Mouse (Mus musculus): ENCODE results near the gene Gabpb2. TPM values are rescaled to one million over a fixed set of nuclear protein-coding genes. Genes with fewer than 3 reads are reported as not detected.

Gabpb2 gene
- polyA plus RNA-seq, 1 experiment from 2014 or later, result 7.9 TPM

DNA sequence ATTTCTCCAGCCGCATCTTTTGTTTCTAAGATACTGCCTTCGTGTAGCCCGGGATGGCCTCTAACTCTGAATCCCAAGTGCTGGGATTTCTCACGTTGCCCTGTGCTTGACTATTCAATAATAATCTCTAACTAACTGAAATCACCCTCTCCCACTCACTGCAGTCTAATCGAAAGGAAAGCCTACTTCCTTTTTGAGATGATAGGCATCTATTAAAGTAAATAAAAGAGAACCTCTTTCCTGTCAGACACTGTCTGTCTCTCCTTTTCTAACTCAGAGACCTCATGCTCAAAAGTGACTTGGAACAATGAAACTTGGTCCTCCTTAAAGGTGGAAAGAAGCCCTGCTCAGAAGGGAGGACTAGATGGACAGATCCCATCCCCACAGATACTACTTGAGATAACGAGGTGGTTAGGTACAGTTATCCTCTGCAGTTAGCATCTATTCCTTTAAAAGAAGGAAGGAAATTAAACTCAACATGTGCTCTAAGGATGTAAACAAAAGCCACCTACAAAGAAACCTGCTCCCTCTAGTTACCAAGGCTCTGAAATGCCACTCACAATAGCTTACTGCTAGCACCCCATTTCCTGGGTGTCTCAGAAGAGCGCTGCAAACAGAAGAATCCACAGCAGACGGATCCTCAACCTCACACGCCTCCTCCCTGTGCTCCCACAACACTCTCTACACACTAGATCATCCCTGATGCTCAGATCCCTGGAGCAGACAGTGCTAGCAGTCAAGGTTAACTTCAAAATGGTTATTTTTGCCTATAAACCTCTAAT, 32.7 kb downstream of the Gabpb2 start:
- H3K4me1 ChIP-seq (ENCODE audit: control insufficient read depth in 2 of 2, insufficient read depth in 2 of 2, low read length in 2 of 2), result no peaks in the 10 kb centered on the region
- peaks cover 62% of the 10 kb centered on the region for H3K36me3 ChIP-seq (ENCODE audit: control insufficient read depth, insufficient read depth, low read length)
- H3K4me2 ChIP-seq (ENCODE audit: low read length), result no peak overlapping the region
- no peak overlapping the region for H3K27ac ChIP-seq (replicated peaks in 1 of 2; ENCODE audit: control insufficient read depth in 1 of 2, insufficient read depth in 1 of 2, low read depth in 2 of 2, low read length in 2 of 2)
- no peak for ATAC-seq (ENCODE audit: insufficient number of reproducible peaks, insufficient read depth, low FRiP score, low read depth)
- no peak overlapping the region for H3K4me3 ChIP-seq (ENCODE audit: control insufficient read depth in 1 of 2, insufficient read depth in 1 of 2, low read depth in 1 of 2, low read length in 2 of 2)
- no peaks in the 10 kb centered on the region for H3K9me3 ChIP-seq (ENCODE audit: control insufficient read depth, low read length)
- H3K27me3 ChIP-seq (ENCODE audit: control insufficient read depth, insufficient read depth, low read length), result no peaks in the 10 kb centered on the region
- 88% methylated on average over 9 of the region's 9 CpGs for WGBS
- H3K9ac ChIP-seq (ENCODE audit: low read length), result no peak overlapping the region

DNA sequence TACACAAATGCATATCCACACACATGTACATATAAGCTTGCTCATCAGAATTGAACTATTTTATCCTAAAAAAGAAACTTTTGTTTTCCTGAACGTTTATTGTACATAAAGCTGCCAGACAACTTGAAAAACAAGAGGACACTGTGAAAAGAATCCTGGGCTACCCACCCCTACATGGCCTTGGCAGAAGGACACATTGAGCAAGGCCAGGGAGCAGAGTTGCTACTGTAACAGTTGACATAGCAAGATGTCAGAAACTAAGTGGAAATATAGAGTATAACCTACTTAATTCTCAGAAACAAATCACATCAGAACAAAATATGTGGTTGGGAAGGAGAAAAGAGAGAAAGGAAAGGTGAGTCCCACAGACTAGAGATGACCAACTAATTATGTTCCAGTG, 35.9 kb downstream of the Gabpb2 start:
- Histone ChIP-seq H3K36me3 (ENCODE audit: control insufficient read depth, insufficient read depth, low read length) (peaks cover 31% of the 10 kb centered on the region), H3K4me2 (ENCODE audit: low read length) (no peak overlapping the region), H3K9me3 (ENCODE audit: control insufficient read depth, low read length) (no peaks in the 10 kb centered on the region), H3K4me1 (ENCODE audit: control insufficient read depth in 2 of 2, insufficient read depth in 2 of 2, low read length in 2 of 2) (no peaks in the 10 kb centered on the region), H3K27me3 (ENCODE audit: control insufficient read depth, insufficient read depth, low read length) (no peaks in the 10 kb centered on the region), H3K4me3 (ENCODE audit: control insufficient read depth in 1 of 2, insufficient read depth in 1 of 2, low read depth in 1 of 2, low read length in 2 of 2) (no peak overlapping the region), H3K27ac (replicated peaks in 1 of 2; ENCODE audit: control insufficient read depth in 1 of 2, insufficient read depth in 1 of 2, low read depth in 2 of 2, low read length in 2 of 2) (no peak overlapping the region), H3K9ac (ENCODE audit: low read length) (no peak overlapping the region)
- no peak for ATAC-seq (ENCODE audit: insufficient number of reproducible peaks, insufficient read depth, low FRiP score, low read depth)
- WGBS, result 52% methylated on average over 1 of the region's 1 CpGs

DNA sequence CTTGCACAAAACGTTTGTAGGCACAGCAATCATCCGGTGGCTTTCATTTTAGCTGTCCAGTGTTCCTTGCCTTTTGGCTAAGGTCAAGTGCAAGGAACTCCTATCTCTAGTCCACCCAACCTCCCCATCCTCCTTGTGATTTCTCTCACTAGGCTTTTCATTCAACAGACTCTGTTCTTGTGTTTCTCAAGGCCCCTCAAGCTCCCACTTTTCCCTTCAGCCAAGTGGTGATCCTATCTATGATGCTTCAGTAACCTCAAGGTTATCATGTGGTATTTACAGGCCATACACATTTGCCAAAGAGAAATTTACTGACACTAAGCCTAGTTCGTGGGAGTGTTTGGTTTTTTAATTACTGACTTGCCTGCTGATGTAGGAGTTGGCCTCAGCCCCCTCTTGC, 37.8 kb downstream of the Gabpb2 start:
- H3K27ac ChIP-seq (replicated peaks in 1 of 2; ENCODE audit: control insufficient read depth in 1 of 2, insufficient read depth in 1 of 2, low read depth in 2 of 2, low read length in 2 of 2), result no peak overlapping the region
- H3K4me3 ChIP-seq (ENCODE audit: control insufficient read depth in 1 of 2, insufficient read depth in 1 of 2, low read depth in 1 of 2, low read length in 2 of 2), result no peak overlapping the region
- H3K27me3 ChIP-seq (ENCODE audit: control insufficient read depth, insufficient read depth, low read length), result no peaks in the 10 kb centered on the region
- no peak overlapping the region for H3K9ac ChIP-seq (ENCODE audit: low read length)
- no peaks in the 10 kb centered on the region for H3K4me1 ChIP-seq (ENCODE audit: control insufficient read depth in 2 of 2, insufficient read depth in 2 of 2, low read length in 2 of 2)
- H3K9me3 ChIP-seq (ENCODE audit: control insufficient read depth, low read length), result no peaks in the 10 kb centered on the region
- peaks cover 11% of the 10 kb centered on the region for H3K36me3 ChIP-seq (ENCODE audit: control insufficient read depth, insufficient read depth, low read length)
- no peak for ATAC-seq (ENCODE audit: insufficient number of reproducible peaks, insufficient read depth, low FRiP score, low read depth)
- 61% methylated on average over 3 of the region's 3 CpGs for WGBS
- no peak overlapping the region for H3K4me2 ChIP-seq (ENCODE audit: low read length)

DNA sequence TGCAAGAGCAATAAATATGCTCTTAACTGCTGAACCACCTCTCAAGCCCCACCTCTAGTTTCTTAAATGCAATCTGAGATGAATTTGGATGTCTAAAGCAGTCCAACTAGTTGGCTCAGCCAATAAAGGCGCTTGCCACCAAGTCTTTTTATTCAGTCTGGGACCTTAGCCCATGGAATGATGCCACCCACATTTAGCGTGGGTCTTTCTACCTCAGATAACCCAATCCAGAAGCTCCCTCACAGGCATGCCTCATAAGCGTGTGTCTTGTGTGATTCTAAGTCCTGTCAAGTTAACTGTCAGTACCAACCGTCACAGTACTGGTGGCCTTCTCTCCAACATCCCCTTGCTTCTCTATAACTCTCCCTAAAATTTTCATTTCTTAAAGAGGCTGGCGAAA, 38.8 kb downstream of the Gabpb2 start:
- 79% methylated on average over 5 of the region's 5 CpGs for WGBS
- Histone ChIP-seq H3K4me1 (ENCODE audit: control insufficient read depth in 2 of 2, insufficient read depth in 2 of 2, low read length in 2 of 2) (peaks cover 0 to 2% of the 10 kb centered on the region in 2 experiments; a peak in 3 of 4 replicates), H3K27ac (replicated peaks in 1 of 2; ENCODE audit: control insufficient read depth in 1 of 2, insufficient read depth in 1 of 2, low read depth in 2 of 2, low read length in 2 of 2) (no peak overlapping the region), H3K4me3 (ENCODE audit: control insufficient read depth in 1 of 2, insufficient read depth in 1 of 2, low read depth in 1 of 2, low read length in 2 of 2) (no peak overlapping the region), H3K27me3 (ENCODE audit: control insufficient read depth, insufficient read depth, low read length) (peaks cover 7% of the 10 kb centered on the region; the same call in 1 of the 2 replicates), H3K4me2 (ENCODE audit: low read length) (no peak overlapping the region), H3K9ac (ENCODE audit: low read length) (no peak overlapping the region), H3K36me3 (ENCODE audit: control insufficient read depth, insufficient read depth, low read length) (peaks cover 2% of the 10 kb centered on the region), H3K9me3 (ENCODE audit: control insufficient read depth, low read length) (no peaks in the 10 kb centered on the region)
- ATAC-seq (ENCODE audit: insufficient number of reproducible peaks, insufficient read depth, low FRiP score, low read depth), result no peak

DNA sequence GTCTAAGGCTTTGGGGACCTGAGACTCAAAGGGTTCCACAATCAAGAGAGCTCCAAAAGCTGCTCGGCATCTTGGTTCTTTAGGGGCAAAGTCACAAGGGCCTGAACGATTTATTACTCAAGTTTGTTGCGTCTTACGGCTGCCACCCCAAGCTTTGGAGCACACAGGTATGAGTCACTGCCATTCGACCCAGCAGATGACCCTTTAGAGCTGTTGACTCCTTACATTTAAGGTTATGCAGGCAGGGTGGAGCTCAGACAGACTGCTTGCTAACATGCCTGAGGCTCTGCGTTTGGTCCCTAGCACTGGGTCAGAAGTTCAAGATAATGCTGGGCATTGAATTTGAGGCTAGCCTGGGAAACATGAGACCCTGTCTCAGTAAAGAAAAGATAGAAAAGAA, 40.1 kb downstream of the Gabpb2 start:
- WGBS, result 63% methylated on average over 6 of the region's 6 CpGs
- Histone ChIP-seq H3K27ac (replicated peaks in 1 of 2; ENCODE audit: control insufficient read depth in 1 of 2, insufficient read depth in 1 of 2, low read depth in 2 of 2, low read length in 2 of 2) (no peak overlapping the region), H3K36me3 (ENCODE audit: control insufficient read depth, insufficient read depth, low read length) (no peaks in the 10 kb centered on the region), H3K4me1 (ENCODE audit: control insufficient read depth in 2 of 2, insufficient read depth in 2 of 2, low read length in 2 of 2) (peaks cover 0 to 16% of the 10 kb centered on the region in 2 experiments; a peak in 3 of 4 replicates), H3K27me3 (ENCODE audit: control insufficient read depth, insufficient read depth, low read length) (peaks cover 20% of the 10 kb centered on the region), H3K4me2 (ENCODE audit: low read length) (no peak overlapping the region), H3K9me3 (ENCODE audit: control insufficient read depth, low read length) (no peaks in the 10 kb centered on the region), H3K4me3 (ENCODE audit: control insufficient read depth in 1 of 2, insufficient read depth in 1 of 2, low read depth in 1 of 2, low read length in 2 of 2) (no peak overlapping the region), H3K9ac (ENCODE audit: low read length) (no peak overlapping the region)
- ATAC-seq (ENCODE audit: insufficient number of reproducible peaks, insufficient read depth, low FRiP score, low read depth), result no peak

DNA sequence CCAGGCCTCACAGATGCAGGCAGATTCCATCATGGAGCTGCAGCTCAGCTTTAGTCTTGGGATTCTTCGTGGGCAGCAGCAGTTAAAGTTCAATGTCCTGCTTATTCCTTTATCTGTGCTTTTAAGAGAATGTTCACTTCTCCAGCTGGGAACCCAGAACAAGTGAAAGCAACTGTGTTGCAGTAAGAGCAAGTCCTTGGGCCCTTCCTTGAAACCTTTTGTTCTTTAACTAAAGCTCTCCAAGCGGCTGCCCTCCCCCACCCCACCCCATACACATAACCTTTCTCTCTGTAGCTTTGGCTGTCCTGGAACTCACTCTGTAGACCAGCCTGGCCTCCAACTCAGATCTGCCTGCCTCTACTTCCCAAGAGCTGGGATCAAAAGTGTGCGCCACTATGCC, 41.2 kb downstream of the Gabpb2 start:
- H3K4me2 ChIP-seq (ENCODE audit: low read length), result no peak overlapping the region
- H3K27ac ChIP-seq (replicated peaks in 1 of 2; ENCODE audit: control insufficient read depth in 1 of 2, insufficient read depth in 1 of 2, low read depth in 2 of 2, low read length in 2 of 2), result no peak overlapping the region
- H3K9ac ChIP-seq (ENCODE audit: low read length), result no peak overlapping the region
- no peak for ATAC-seq (ENCODE audit: insufficient number of reproducible peaks, insufficient read depth, low FRiP score, low read depth)
- no peaks in the 10 kb centered on the region for H3K9me3 ChIP-seq (ENCODE audit: control insufficient read depth, low read length)
- no peak overlapping the region for H3K4me3 ChIP-seq (ENCODE audit: control insufficient read depth in 1 of 2, insufficient read depth in 1 of 2, low read depth in 1 of 2, low read length in 2 of 2)
- 0 out of 2 replicates have a peak, but pooled peaks cover under 1% of the 10 kb centered on the region for H3K36me3 ChIP-seq (ENCODE audit: control insufficient read depth, insufficient read depth, low read length)
- H3K4me1 ChIP-seq (ENCODE audit: control insufficient read depth in 2 of 2, insufficient read depth in 2 of 2, low read length in 2 of 2), result peaks cover 0 to 16% of the 10 kb centered on the region in 2 experiments; a peak in 3 of 4 replicates
- peaks cover 31% of the 10 kb centered on the region for H3K27me3 ChIP-seq (ENCODE audit: control insufficient read depth, insufficient read depth, low read length)
- 72% methylated on average over 3 of the region's 3 CpGs for WGBS

DNA sequence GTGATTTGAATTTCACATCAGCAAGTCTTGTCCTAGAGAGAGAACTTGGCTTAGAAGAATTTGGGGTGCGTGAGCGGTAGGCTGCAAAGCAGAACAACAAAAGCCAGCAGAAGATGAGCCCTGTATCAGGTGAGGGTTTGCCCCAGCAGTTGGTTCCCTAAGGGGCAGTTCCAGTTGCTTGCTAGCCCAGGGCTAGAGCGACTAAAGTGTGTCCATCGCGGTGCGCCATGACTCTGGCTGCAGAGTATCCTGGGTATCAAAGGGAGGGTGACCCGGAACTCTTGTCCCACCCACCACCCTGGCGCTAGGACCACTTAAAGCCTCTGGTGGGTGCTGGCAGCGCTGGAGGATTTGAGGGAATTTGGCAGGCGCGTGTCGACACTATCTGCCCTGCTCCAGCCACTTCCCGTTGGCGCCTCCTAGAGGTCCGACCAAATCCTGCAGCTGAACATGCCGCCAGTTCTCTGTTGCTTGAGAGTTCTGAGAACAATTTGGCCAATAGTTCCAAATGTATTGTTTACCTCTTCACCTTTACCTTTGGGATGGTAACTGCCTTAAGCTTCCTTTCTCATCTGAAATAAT, 43.6 kb downstream of the Gabpb2 start:
- Histone ChIP-seq H3K9ac (ENCODE audit: low read length) (peak overlapping the region; percentile 60; the same call in 1 of the 2 replicates), H3K4me1 (ENCODE audit: control insufficient read depth in 2 of 2, insufficient read depth in 2 of 2, low read length in 2 of 2) (peaks cover 0 to 16% of the 10 kb centered on the region in 2 experiments; a peak in 3 of 4 replicates), H3K4me3 (ENCODE audit: control insufficient read depth in 1 of 2, insufficient read depth in 1 of 2, low read depth in 1 of 2, low read length in 2 of 2) (peak overlapping the region; percentile 31 to 41; a peak in 3 of 4 replicates), H3K4me2 (ENCODE audit: low read length) (peak overlapping the region; percentile 76), H3K9me3 (ENCODE audit: control insufficient read depth, low read length) (no peaks in the 10 kb centered on the region), H3K27me3 (ENCODE audit: control insufficient read depth, insufficient read depth, low read length) (peaks cover 54% of the 10 kb centered on the region), H3K36me3 (ENCODE audit: control insufficient read depth, insufficient read depth, low read length) (peaks cover 21% of the 10 kb centered on the region), H3K27ac (replicated peaks in 1 of 2; ENCODE audit: control insufficient read depth in 1 of 2, insufficient read depth in 1 of 2, low read depth in 2 of 2, low read length in 2 of 2) (no peak overlapping the region)
- WGBS, result 2% methylated on average over 16 of the region's 16 CpGs
- ATAC-seq (ENCODE audit: insufficient number of reproducible peaks, insufficient read depth, low FRiP score, low read depth), result no peak; the same call in 1 of the 2 replicates

Data from heart, embryonic 14.5 days (tissue).